Mouse (Mus musculus): ENCODE results near the gene Fahd1.

DNA sequence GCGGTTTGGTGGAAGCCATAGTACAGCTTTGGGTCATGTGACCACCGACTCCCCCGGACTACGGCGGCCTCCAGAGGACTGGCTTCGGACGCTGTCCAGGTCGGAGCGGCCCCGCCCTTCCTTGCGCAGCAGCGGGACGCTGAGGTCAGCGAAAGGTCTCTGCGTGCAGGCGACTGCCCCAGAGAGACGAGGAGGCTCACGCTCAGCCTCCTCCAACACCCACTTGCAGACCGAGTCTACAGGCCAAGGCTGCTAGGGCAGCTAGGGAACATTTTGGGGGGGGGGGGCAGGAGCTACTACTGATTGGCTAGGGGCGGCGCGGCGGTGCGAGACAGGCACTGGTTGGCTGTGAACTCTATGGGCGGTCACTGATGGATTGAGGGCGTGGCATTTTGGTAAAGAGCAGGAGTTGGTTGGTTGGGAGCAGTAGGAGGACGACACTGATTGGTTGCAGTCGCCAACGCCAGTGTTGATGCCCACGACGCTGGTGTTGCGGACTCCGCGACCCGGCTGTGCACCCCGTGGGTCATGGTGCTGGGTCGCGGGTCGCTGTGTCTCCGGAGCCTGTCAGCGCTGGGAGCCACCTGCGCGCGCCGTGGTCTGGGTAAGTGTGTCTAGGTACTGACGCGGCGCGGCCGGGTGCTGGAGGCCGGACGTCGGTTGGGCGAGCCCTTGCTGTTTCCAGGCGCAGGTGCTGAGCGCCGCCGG lies at the start of gene Fahd1:
- TF ChIP-seq CTCF (IDR thresholded peaks at IDR 0.05; ENCODE audit: extremely low read depth, insufficient read depth, low read length): no peak
- TF ChIP-seq POLR2A (IDR thresholded peaks at IDR 0.05; ENCODE audit: extremely low read depth, insufficient read depth, low read length): peak; percentile 75; the same call in 1 of the 2 replicates

Data from cortical plate, adult 2 months (tissue).